Mouse (Mus musculus) MEL (cell line): ENCODE measurements around the gene Utf1. TPM values are rescaled to one million over a fixed set of nuclear protein-coding genes. Genes with fewer than 3 reads are reported as not detected.

Experiments used
- DNase-seq: peaks from one replicate; pipeline ENCODE4 v3.0.0; 2011; ENCODE audit warnings: low read depth, low spot score
- H3K27ac ChIP-seq: 2 replicates; pipeline ENCODE4 v1.5.1; 2012; ENCODE audit warnings: low read depth, mild to moderate bottlenecking, control low read depth, low read length, moderate library complexity; ENCODE audit not compliant: control insufficient read depth
- H3K27me3 ChIP-seq, 2 experiments: fragments of 150-350 bp in 1 of 2; sonication (generic) in 1 of 2; 2 replicates each; pipeline ENCODE4 v1.6.1; 2012; ENCODE audit warnings: low read length in 2 of 2, mild to moderate bottlenecking in 2 of 2, improper control_type of control experiment in 1 of 2, moderate library complexity in 1 of 2; ENCODE audit not compliant: insufficient read depth in 2 of 2, control insufficient read depth in 1 of 2
- H3K36me3 ChIP-seq, 2 experiments: 2 replicates each; pipeline ENCODE4 v1.6.1; 2012 to 2014; ENCODE audit warnings: low read length in 2 of 2, improper control_type of control experiment in 1 of 2, inconsistent platforms in 1 of 2, mild to moderate bottlenecking in 1 of 2; ENCODE audit not compliant: insufficient read depth in 2 of 2, control insufficient read depth in 1 of 2
- H3K4me1 ChIP-seq, 2 experiments: fragments of 150-350 bp in 1 of 2; sonication (generic) in 1 of 2; 2 replicates each; pipeline ENCODE4 v1.6.1; 2012; ENCODE audit warnings: low read length in 2 of 2, improper control_type of control experiment in 1 of 2, mild to moderate bottlenecking in 1 of 2; ENCODE audit not compliant: insufficient read depth in 2 of 2, control insufficient read depth in 1 of 2
- H3K4me3 ChIP-seq, 2 experiments: fragments of 150-350 bp in 1 of 2; sonication (generic) in 1 of 2; 2 replicates each; pipeline ENCODE4 v1.5.1; 2012; ENCODE audit warnings: low read depth in 2 of 2, low read length in 2 of 2, mild to moderate bottlenecking in 2 of 2, moderate library complexity in 2 of 2, control low read depth in 1 of 2, improper control_type of control experiment in 1 of 2; ENCODE audit not compliant: control insufficient read depth in 1 of 2, insufficient read depth in 1 of 2
- H3K79me2 ChIP-seq: 2 replicates; pipeline ENCODE4 v1.6.1; 2012; ENCODE audit warnings: mild to moderate bottlenecking, low read length, moderate library complexity; ENCODE audit not compliant: control insufficient read depth, poor library complexity, insufficient read depth
- H3K9ac ChIP-seq: 2 replicates; pipeline ENCODE4 v1.6.1; 2012; ENCODE audit warnings: low read depth, mild to moderate bottlenecking, control low read depth, low read length, moderate library complexity; ENCODE audit not compliant: control insufficient read depth, poor library complexity, severe bottlenecking
- H3K9me3 ChIP-seq: fragments of 150-350 bp; sonication (generic); replicated peaks from 2 replicates; pipeline ENCODE4 v1.6.1; 2012; ENCODE audit warnings: mild to moderate bottlenecking, low read length, improper control_type of control experiment, moderate library complexity; ENCODE audit not compliant: insufficient read depth
- BHLHE40 ChIP-seq: IDR thresholded peaks from 2 replicates; pipeline ENCODE4 v1.6.1; 2012; ENCODE audit warnings: low read depth, mild to moderate bottlenecking, inconsistent platforms, low read length, improper control_type of control experiment, borderline replicate concordance
- E2F4 ChIP-seq: IDR thresholded peaks from 2 replicates; pipeline ENCODE4 v1.6.1; 2011; ENCODE audit warnings: low read depth, low read length, improper control_type of control experiment, borderline replicate concordance
- ELF1 ChIP-seq: IDR thresholded peaks from 2 replicates; pipeline ENCODE4 v1.6.1; 2014; ENCODE audit warnings: low read depth, mild to moderate bottlenecking, inconsistent platforms, low read length, improper control_type of control experiment, moderate library complexity
- ETS1 ChIP-seq: IDR thresholded peaks from 2 replicates; pipeline ENCODE4 v1.6.1; 2012; ENCODE audit warnings: low read depth, mild to moderate bottlenecking, inconsistent platforms, low read length, improper control_type of control experiment, moderate library complexity
- GABPA ChIP-seq: IDR thresholded peaks from 2 replicates; pipeline ENCODE4 v1.6.1; 2012; ENCODE audit warnings: low read depth, mild to moderate bottlenecking, inconsistent platforms, low read length, improper control_type of control experiment, moderate library complexity
- GATA1 ChIP-seq: IDR thresholded peaks from 2 replicates; pipeline ENCODE4 v1.6.1; 2011; ENCODE audit warnings: low read depth, low read length, improper control_type of control experiment
- HCFC1 ChIP-seq: IDR thresholded peaks from 2 replicates; pipeline ENCODE4 v1.6.1; 2012; ENCODE audit warnings: low read depth, mild to moderate bottlenecking, inconsistent platforms, low read length, improper control_type of control experiment, moderate library complexity
- KAT2A ChIP-seq: conservative IDR thresholded peaks from 2 replicates; pipeline ENCODE4 v1.6.1; 2012; ENCODE audit warnings: low read depth, low read length, improper control_type of control experiment, inconsistent platforms
- MAFK ChIP-seq: IDR thresholded peaks from 2 replicates; pipeline ENCODE4 v1.6.1; 2011; ENCODE audit warnings: low read depth, mild to moderate bottlenecking, low read length, improper control_type of control experiment, borderline replicate concordance
- MXI1 ChIP-seq: IDR thresholded peaks from 2 replicates; pipeline ENCODE4 v1.6.1; 2011; ENCODE audit warnings: mild to moderate bottlenecking, low read depth, low read length, improper control_type of control experiment
- MYC ChIP-seq: IDR thresholded peaks from 2 replicates; pipeline ENCODE4 v1.6.1; 2011; ENCODE audit warnings: low read depth, mild to moderate bottlenecking, low read length, improper control_type of control experiment, moderate library complexity
- NELFE ChIP-seq: IDR thresholded peaks from 2 replicates; pipeline ENCODE4 v1.6.1; 2011; ENCODE audit warnings: low read depth, low read length, improper control_type of control experiment
- POLR2AphosphoS2 ChIP-seq: IDR thresholded peaks from 2 replicates; pipeline ENCODE4 v1.6.1; 2011; ENCODE audit warnings: low read length, improper control_type of control experiment
- POLR2AphosphoS5 ChIP-seq: IDR thresholded peaks from 2 replicates; pipeline ENCODE4 v1.6.1; 2012; ENCODE audit warnings: low read depth, borderline replicate concordance, mild to moderate bottlenecking, inconsistent platforms, low read length, moderate library complexity, mixed read lengths
- RAD21 ChIP-seq: IDR thresholded peaks from 2 replicates; pipeline ENCODE4 v1.6.1; 2011; ENCODE audit warnings: mild to moderate bottlenecking, low read depth, low read length, improper control_type of control experiment
- RCOR1 ChIP-seq: IDR thresholded peaks from 2 replicates; pipeline ENCODE4 v1.6.1; 2012; ENCODE audit warnings: low read depth, mild to moderate bottlenecking, inconsistent platforms, low read length, improper control_type of control experiment
- SMC3 ChIP-seq: IDR thresholded peaks from 2 replicates; pipeline ENCODE4 v1.6.1; 2011; ENCODE audit warnings: low read depth, low read length, improper control_type of control experiment
- TAL1 ChIP-seq: IDR thresholded peaks from 2 replicates; pipeline ENCODE4 v1.6.1; 2012; ENCODE audit warnings: mild to moderate bottlenecking, inconsistent platforms, low read length, moderate library complexity, mixed read lengths
- TBP ChIP-seq: IDR thresholded peaks from 2 replicates; pipeline ENCODE4 v1.8.0; 2011; ENCODE audit warnings: low read depth, low read length, improper control_type of control experiment
- TCF12 ChIP-seq: IDR thresholded peaks from 2 replicates; pipeline ENCODE4 v1.6.1; 2014; ENCODE audit warnings: low read depth, mild to moderate bottlenecking, inconsistent platforms, low read length, improper control_type of control experiment, moderate library complexity
- USF2 ChIP-seq, 2 experiments: IDR thresholded peaks; 2 replicates each; pipeline ENCODE4 v1.6.1; 2011 to 2012; ENCODE audit warnings: improper control_type of control experiment in 2 of 2, low read length in 2 of 2, borderline replicate concordance in 1 of 2, inconsistent platforms in 1 of 2, low read depth in 1 of 2, mild to moderate bottlenecking in 1 of 2; ENCODE audit not compliant: insufficient read depth in 1 of 2
- ZC3H11A ChIP-seq: IDR thresholded peaks from 2 replicates; pipeline ENCODE4 v1.6.1; 2012; ENCODE audit warnings: low read depth, mild to moderate bottlenecking, inconsistent platforms, low read length, improper control_type of control experiment
- ZKSCAN1 ChIP-seq: IDR thresholded peaks from 2 replicates; pipeline ENCODE4 v1.6.1; 2012; ENCODE audit warnings: low read depth, mild to moderate bottlenecking, inconsistent platforms, low read length, improper control_type of control experiment, moderate library complexity
- ZMIZ1 ChIP-seq: IDR thresholded peaks from 2 replicates; pipeline ENCODE4 v1.6.1; 2012; ENCODE audit warnings: low read depth, mild to moderate bottlenecking, inconsistent platforms, low read length, improper control_type of control experiment, moderate library complexity
- ZNF384 ChIP-seq: IDR thresholded peaks from 2 replicates; pipeline ENCODE4 v1.6.1; 2012; ENCODE audit warnings: low read depth, mild to moderate bottlenecking, inconsistent platforms, low read length, improper control_type of control experiment
- polyA plus RNA-seq, 2 experiments: library from polyadenylated mRNA; stranded (reverse) in 1 of 2; unstranded in 1 of 2; fragments of >175 nt in 1 of 2; fragments of >200 nt in 1 of 2; gene quantifications; 2 replicates each; pipeline versions ENCODE4 v1.2.1 to v1.2.4; 2012; ENCODE audit warnings: low replicate concordance in 2 of 2, low read depth in 1 of 2; ENCODE audit not compliant: insufficient read length in 2 of 2, insufficient read depth in 1 of 2, missing spikeins in 1 of 2
- total RNA-seq: library from RNA; depleted of rRNA; stranded (reverse); fragments of 300-350 nt; gene quantifications from 2 replicates; pipeline ENCODE4 v1.2.3, GENCODE M21; 2012

The Utf1 gene
- total and polyA plus RNA-seq, 3 experiments: not detected

DNA sequence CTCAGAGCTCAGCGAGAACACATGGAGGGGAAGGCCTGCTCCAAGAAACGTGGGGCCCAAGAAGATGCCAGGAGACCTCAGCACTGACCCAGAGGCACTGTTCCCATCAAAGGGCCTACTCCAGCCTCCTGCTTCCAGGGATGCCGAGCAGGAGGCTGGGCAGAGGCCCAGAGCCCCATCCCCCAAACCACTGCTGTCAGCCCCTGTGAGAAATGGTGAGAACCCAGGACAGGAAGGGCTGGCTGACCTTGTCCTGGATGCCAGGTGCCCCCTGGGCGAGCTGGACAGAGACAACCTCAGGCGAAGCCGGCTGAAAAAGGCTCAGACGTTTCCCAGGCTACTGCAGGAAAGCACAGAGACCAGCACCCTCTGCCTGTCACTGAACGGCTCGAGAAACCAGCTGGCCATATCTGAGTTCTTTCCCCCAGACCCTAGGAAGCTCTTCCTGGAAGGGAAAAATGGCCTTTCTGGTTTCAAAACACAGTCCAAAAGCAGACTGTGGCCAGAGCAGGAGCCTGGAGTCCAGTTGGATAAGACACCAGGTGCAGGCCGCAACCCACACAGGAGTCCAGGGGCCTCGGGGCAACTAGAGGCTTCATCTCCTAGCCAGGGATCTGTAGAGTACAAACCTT is 33.3 kb upstream of the Utf1 start:
- Histone ChIP-seq H3K27ac (no peak overlapping the region), H3K9me3 (no peaks in the 10 kb centered on the region), H3K27me3 (no peaks in the 10 kb centered on the region), H3K79me2 (no peaks in the 10 kb centered on the region), H3K4me1 (no peaks in the 10 kb centered on the region), H3K4me3 (no peak overlapping the region), H3K9ac (no peak overlapping the region), H3K36me3 (no peaks in the 10 kb centered on the region)
- DNase-seq: no peak
- TF ChIP-seq TBP (no peak), GATA1 (no peak), ETS1 (no peak), ZNF384 (no peak), MYC (no peak), BHLHE40 (no peak)

DNA sequence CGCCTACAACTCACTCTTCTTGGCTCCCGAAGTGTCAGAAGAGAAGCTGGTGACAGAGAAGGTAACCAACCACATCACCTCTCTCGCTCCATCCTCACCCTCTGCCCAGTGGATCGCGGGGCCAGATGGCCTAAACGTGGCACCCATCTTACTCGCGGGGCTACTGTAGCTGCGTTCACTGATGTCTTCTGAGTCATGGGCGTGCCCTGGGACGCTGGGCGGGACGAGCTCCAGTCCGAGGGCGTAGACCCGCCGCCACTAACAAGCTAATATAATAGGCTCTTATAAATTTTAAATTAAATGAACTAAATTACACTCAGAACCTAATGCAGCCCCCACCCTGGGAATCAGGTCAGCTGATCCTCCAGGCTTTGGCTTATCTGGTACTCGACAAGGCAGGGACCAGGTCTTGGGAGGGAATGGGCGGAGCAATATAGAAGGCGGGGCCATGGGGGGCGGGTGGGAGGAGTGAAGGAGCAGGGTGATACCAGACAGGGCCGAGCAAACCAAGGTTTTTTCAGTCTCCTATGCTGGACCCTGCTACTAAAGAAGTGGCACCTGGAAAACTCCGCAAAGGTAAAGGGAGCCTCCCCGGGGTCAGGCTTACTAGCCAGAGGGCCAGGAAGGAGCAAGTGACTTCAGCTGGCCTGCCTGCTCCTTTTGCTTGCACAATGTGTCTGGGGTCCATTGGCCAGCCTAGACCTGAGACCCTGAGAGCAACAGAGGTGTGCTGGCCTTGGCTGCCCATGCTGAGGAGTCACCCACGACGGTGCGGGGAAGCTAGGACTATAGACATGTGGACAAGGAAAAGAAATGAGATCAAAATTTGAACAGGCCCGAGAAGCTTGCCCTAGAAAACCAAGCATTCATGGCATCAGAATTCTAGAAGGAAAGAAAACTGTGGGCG is 29.2 kb upstream of the Utf1 start:
- TF ChIP-seq SMC3: no peak
- TF ChIP-seq TCF12: no peak
- no peak for TF ChIP-seq USF2 (IDR thresholded peaks at IDR 0.05; ENCODE audit: borderline replicate concordance in 1 of 2, insufficient read depth in 1 of 2, low read depth in 1 of 2, low read length in 2 of 2)
- no peak for TF ChIP-seq RCOR1
- TF ChIP-seq TBP: no peak
- TF ChIP-seq ELF1: no peak
- no peak for TF ChIP-seq MXI1
- no peak for TF ChIP-seq KAT2A
- TF ChIP-seq ZC3H11A: no peak
- no peak for TF ChIP-seq E2F4
- no peak for TF ChIP-seq POLR2AphosphoS2
- no peak for TF ChIP-seq GABPA
- TF ChIP-seq TAL1: no peak
- no peak for TF ChIP-seq HCFC1
- no peak for TF ChIP-seq RAD21
- TF ChIP-seq ZKSCAN1: no peak
- no peak for TF ChIP-seq ZMIZ1
- TF ChIP-seq POLR2AphosphoS5: no peak
- no peak for TF ChIP-seq MAFK
- TF ChIP-seq NELFE: no peak
- Histone ChIP-seq H3K4me1 (no peaks in the 10 kb centered on the region), H3K27me3 (no peaks in the 10 kb centered on the region), H3K4me3 (no peak overlapping the region), H3K9ac (no peak overlapping the region), H3K27ac (no peak overlapping the region), H3K79me2 (no peaks in the 10 kb centered on the region), H3K9me3 (no peaks in the 10 kb centered on the region), H3K36me3 (no peaks in the 10 kb centered on the region)
- DNase-seq: no peak
